Mouse (Mus musculus) CH12.LX (cell line): ENCODE results near the gene Gm20777. TPM values are rescaled to one million over a fixed set of nuclear protein-coding genes. Genes with fewer than 3 reads are reported as not detected.
"Not testable (repeated sequence)": the region's sequence is repeated elsewhere in the genome, so short reads cannot be mapped to it uniquely, and the experiment has no call there.

Experiments used
- DNase-seq: peaks from one replicate; pipeline ENCODE4 v3.0.0-alpha.2; 2013; ENCODE audit errors: extremely low read depth
- H3K27ac ChIP-seq: 2 replicates; pipeline ENCODE4 v1.5.1; 2012; ENCODE audit warnings: low read depth, mild to moderate bottlenecking, control low read depth, moderate library complexity; ENCODE audit not compliant: insufficient read depth
- H3K27me3 ChIP-seq: replicated peaks from 2 replicates; pipeline ENCODE3; 2012; ENCODE audit warnings: inconsistent platforms
- H3K36me3 ChIP-seq, 2 experiments: replicated peaks in 1 of 2; 2 replicates each; pipeline versions ENCODE3 to v1.6.1; 2012; ENCODE audit warnings: inconsistent platforms in 1 of 2, low read length in 1 of 2, mild to moderate bottlenecking in 1 of 2, mixed read lengths in 1 of 2, moderate library complexity in 1 of 2; ENCODE audit not compliant: control insufficient read depth in 1 of 2, insufficient read depth in 1 of 2
- H3K4me1 ChIP-seq, 2 experiments: 2 replicates each; pipeline ENCODE4 v1.6.1; 2012; ENCODE audit warnings: inconsistent platforms in 1 of 2, moderate library complexity in 1 of 2; ENCODE audit not compliant: insufficient read depth in 2 of 2, control insufficient read depth in 1 of 2
- H3K4me2 ChIP-seq: 2 replicates; pipeline ENCODE4 v1.6.1; 2012; ENCODE audit warnings: low read depth, mild to moderate bottlenecking, control low read depth; ENCODE audit not compliant: poor library complexity, insufficient read depth, severe bottlenecking
- H3K4me3 ChIP-seq, 3 experiments: fragments of 150-350 bp in 1 of 3; sonication (generic) in 1 of 3; replicated peaks in 1 of 3; 2 replicates each; pipeline versions ENCODE3 to v1.5.1; 2011 to 2012; ENCODE audit warnings: low read depth in 2 of 3, low read length in 2 of 3, mild to moderate bottlenecking in 2 of 3, moderate library complexity in 2 of 3, control low read depth in 1 of 3, improper control_type of control experiment in 1 of 3, inconsistent platforms in 1 of 3, mixed read lengths in 1 of 3; ENCODE audit not compliant: poor library complexity in 1 of 3
- H3K79me2 ChIP-seq: replicated peaks from 2 replicates; pipeline ENCODE4 v1.6.1; 2012; ENCODE audit warnings: mild to moderate bottlenecking, moderate library complexity; ENCODE audit not compliant: control insufficient read depth, poor library complexity, insufficient read depth, severe bottlenecking; ENCODE audit errors: extremely low read depth
- H3K9ac ChIP-seq: 2 replicates; pipeline ENCODE4 v1.6.1; 2012; ENCODE audit warnings: low read depth, mild to moderate bottlenecking, control low read depth, moderate library complexity; ENCODE audit not compliant: insufficient read depth
- H3K9me3 ChIP-seq: replicated peaks from 2 replicates; pipeline ENCODE3; 2012; ENCODE audit warnings: low read length, inconsistent platforms, mixed read lengths
- dilution Hi-C: fragments of 300-500 bp; cut with MboI; formaldehyde crosslinking; loops from 2 replicates; pipeline ENCODE4 v1.14.3; 2020; ENCODE audit warnings: low sequenced_read_pairs; ENCODE audit not compliant: extremely low pct_unique_long_range_greater_than_20kb, extremely low pct_ligation_motif_present
- in situ Hi-C: fragments of 300-500 bp; cut with MboI; formaldehyde crosslinking; loops from 3 replicates; pipeline ENCODE4 v1.14.3; 2019; ENCODE audit warnings: low sequenced_read_pairs, low pct_ligation_motif_present, low pct_unique_long_range_greater_than_20kb, mixed read lengths
- polyA plus RNA-seq: library from polyadenylated mRNA; unstranded; fragments of >175 nt; gene quantifications from 2 replicates; pipeline ENCODE4 v1.2.1, GENCODE M21; 2012; ENCODE audit warnings: low read depth; ENCODE audit not compliant: insufficient read length
- total RNA-seq, 2 experiments: library from RNA; depleted of rRNA; stranded (reverse); fragments of 300-350 nt in 1 of 2; fragments of >200 nt in 1 of 2; gene quantifications; 2 replicates each; pipeline ENCODE4 v1.2.3; 2012 to 2014

The Gm20777 gene
- total RNA-seq (2012; rRNA removed) = not detected in 2 replicates
- not detected in 2 replicates for total RNA-seq (2014; rRNA removed)
- not detected in 2 replicates for polyA plus RNA-seq

- H3K4me1 ChIP-seq, H3K4me3 ChIP-seq, dilution Hi-C loops, H3K27me3 ChIP-seq, H3K4me2 ChIP-seq, DNase-seq, H3K79me2 ChIP-seq, H3K27ac ChIP-seq, H3K9ac ChIP-seq, H3K36me3 ChIP-seq, in situ Hi-C loops, H3K9me3 ChIP-seq: not testable (repeated sequence)
Measured at GRCm38 (mm10) chrY:10752350-10752749, at the start of gene Gm20777. Gene Gm20777 (minus strand): TSS chrY:10752450.

DNA sequence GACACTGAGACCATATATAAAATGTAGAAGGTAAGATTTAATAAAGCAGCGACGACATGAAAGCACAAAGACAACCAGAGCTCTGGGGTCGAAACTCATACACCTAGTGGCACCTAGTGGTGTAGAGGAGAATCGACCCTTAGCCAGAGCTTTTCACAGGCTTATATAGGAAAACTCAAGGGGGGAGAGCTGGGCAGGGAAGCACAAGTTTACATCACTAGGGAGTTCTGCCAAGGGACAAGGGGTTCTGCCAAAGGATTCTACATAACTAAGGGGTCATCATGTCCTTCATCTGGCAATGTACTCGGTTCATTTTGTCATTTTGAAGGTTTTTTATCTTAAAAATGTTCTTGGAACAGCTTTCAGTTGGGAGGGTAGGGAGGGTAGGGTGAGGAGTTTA is 42.7 kb downstream of the Gm20777 start:
- H3K4me3 ChIP-seq, H3K27me3 ChIP-seq, H3K27ac ChIP-seq, H3K9ac ChIP-seq, H3K4me2 ChIP-seq, in situ Hi-C loops, H3K79me2 ChIP-seq, H3K36me3 ChIP-seq, H3K9me3 ChIP-seq, DNase-seq, H3K4me1 ChIP-seq, dilution Hi-C loops: not testable (repeated sequence)

- in situ Hi-C loops, dilution Hi-C loops: not testable (repeated sequence)
Measured at GRCm38 (mm10) chrY:10708761-10709160, 43.5 kb downstream of the Gm20777 start.

DNA sequence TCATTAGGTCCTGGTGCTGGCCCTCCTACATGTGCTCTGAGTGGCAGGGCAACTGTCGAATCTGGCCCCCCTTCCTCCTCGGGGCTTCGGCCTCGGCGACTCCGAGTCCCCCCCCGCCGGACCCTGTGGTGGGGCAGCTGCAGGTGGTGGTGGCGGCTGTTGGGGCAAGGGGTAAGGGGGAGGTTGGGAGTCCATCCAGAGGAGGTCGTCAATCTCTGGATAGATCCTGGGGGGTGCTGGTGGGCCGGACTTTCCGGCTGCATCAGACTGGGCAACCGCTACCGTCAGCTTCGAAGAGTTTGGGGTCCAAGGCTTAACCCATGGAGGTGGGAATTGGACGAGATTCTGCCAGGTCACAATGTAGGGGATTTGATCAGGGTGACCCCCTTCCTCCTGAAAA is 44.0 kb downstream of the Gm20777 start:
- H3K9me3 ChIP-seq, H3K27me3 ChIP-seq, dilution Hi-C loops, H3K27ac ChIP-seq, DNase-seq, in situ Hi-C loops, H3K4me2 ChIP-seq, H3K9ac ChIP-seq, H3K4me1 ChIP-seq, H3K79me2 ChIP-seq, H3K36me3 ChIP-seq, H3K4me3 ChIP-seq: not testable (repeated sequence)

More at GRCm38 (mm10) chrY:10708761-10709160, 43.5 kb downstream of the Gm20777 start:
- not testable (repeated sequence) for H3K4me2 ChIP-seq, H3K4me1 ChIP-seq, DNase-seq, H3K79me2 ChIP-seq, H3K27me3 ChIP-seq, H3K36me3 ChIP-seq, H3K9ac ChIP-seq, H3K9me3 ChIP-seq, H3K4me3 ChIP-seq, H3K27ac ChIP-seq

GRCm38 (mm10) chrY:10706686-10707085 is 45.6 kb downstream of the Gm20777 start:
- H3K4me1 ChIP-seq, H3K9me3 ChIP-seq, H3K36me3 ChIP-seq, in situ Hi-C loops, DNase-seq, H3K27me3 ChIP-seq, H3K27ac ChIP-seq, H3K4me3 ChIP-seq, H3K4me2 ChIP-seq, H3K79me2 ChIP-seq, H3K9ac ChIP-seq, dilution Hi-C loops: not testable (repeated sequence)

Other genes with a start within 250 kb of the Gm20777 start
- not detected in 2 replicates for gene Gm20737, start 216.4 kb downstream of the Gm20777 start, total RNA-seq (2012; rRNA removed)
- gene Gm20737, start 216.4 kb downstream of the Gm20777 start, total RNA-seq (2014; rRNA removed) = not detected in 2 replicates
- gene Gm20737, start 216.4 kb downstream of the Gm20777 start, polyA plus RNA-seq = not detected in 2 replicates
- not detected in 2 replicates for gene Gm21775, start 199.0 kb downstream of the Gm20777 start, total RNA-seq (2012; rRNA removed)
- gene Gm21775, start 199.0 kb downstream of the Gm20777 start, total RNA-seq (2014; rRNA removed) = not detected in 2 replicates
- gene Gm21775, start 199.0 kb downstream of the Gm20777 start, polyA plus RNA-seq = not detected in 2 replicates
- gene Gm21900, start 136.1 kb downstream of the Gm20777 start, total RNA-seq (2012; rRNA removed) = not detected in 2 replicates
- gene Gm21900, start 136.1 kb downstream of the Gm20777 start, total RNA-seq (2014; rRNA removed) = not detected in 2 replicates
- not detected in 2 replicates for gene Gm21900, start 136.1 kb downstream of the Gm20777 start, polyA plus RNA-seq